Mouse (Mus musculus): ENCODE measurements around the gene Ube2q2.
"Not testable (repeated sequence)": the region's sequence is repeated elsewhere in the genome, so short reads cannot be mapped to it uniquely, and the experiment has no call there.

Gene Ube2q2

DNA sequence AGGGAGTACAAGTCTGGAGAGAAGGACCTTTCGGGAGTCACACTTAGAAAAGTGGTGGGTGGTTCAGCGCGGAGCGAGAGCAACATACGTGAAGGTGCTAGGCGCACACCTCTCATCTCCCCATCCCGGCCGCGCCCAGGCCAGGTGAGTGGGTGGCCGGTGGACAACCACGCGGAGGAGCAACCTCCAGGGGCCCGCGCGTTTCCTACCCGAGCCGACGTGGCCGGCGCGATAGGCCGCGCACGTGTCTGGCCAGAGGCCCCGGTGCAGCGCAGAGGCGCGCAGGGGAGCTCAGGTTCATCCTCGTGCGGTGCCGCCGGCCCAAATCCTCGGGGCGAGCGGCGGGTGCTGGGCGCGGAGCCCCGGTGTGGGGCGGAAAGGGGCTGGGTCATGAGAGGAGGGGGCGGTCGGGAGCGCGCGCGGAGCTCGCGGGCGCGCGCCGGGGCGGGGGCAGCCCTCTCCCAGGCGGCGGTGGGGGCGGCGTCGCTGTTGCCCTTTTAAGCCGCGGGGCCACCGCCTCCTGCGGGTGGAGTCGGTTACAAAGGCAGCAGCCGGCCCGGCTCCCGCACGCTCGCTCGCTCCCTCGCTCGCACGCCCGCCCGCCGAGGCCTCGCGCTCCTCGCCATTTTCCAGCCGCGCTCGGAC lies at the start of gene Ube2q2:
Gene Ube2q2 (plus strand): TSS at position 1 of the 645 bp plus-strand sequence.
- DNase-seq (ENCODE audit: low spot score): peak; percentile 58

- DNase-seq (ENCODE audit: low spot score): no peak
These were observed 47.5 kb upstream of the Ube2q2 start for GRCm38 (mm10) chr9:55101117-55101516.

DNA sequence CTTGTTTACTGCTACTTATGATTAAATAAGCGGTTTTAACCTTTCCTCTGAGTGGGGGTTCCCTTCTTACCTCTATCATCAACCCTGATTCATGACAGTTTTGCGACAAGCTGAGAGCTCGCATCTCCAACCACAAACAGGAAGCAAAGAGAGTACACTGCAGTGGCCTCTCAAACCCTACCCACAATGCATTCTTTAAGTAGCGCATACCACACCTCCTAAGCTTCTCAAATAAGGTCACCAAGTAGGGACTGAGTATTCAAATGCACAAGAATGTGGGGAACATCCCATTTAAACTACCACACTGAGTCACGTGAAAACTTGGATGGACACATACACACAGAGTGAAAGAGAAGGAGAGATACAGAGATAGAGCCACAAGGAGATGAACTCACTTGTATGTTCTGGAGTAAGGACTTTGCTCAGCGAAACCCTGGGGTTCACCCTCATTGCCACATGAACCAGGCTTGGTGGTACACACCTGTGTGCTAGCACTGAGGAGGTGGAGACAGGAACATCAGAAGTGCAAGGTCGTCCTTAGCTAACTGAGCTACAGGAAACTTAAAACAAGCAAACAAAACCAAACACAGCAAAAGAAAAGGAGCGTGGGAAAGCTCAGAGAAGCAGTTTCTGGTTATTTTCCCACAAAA lies 46.3 kb upstream of the Ube2q2 start:
- no peak for DNase-seq (ENCODE audit: low spot score)

DNA sequence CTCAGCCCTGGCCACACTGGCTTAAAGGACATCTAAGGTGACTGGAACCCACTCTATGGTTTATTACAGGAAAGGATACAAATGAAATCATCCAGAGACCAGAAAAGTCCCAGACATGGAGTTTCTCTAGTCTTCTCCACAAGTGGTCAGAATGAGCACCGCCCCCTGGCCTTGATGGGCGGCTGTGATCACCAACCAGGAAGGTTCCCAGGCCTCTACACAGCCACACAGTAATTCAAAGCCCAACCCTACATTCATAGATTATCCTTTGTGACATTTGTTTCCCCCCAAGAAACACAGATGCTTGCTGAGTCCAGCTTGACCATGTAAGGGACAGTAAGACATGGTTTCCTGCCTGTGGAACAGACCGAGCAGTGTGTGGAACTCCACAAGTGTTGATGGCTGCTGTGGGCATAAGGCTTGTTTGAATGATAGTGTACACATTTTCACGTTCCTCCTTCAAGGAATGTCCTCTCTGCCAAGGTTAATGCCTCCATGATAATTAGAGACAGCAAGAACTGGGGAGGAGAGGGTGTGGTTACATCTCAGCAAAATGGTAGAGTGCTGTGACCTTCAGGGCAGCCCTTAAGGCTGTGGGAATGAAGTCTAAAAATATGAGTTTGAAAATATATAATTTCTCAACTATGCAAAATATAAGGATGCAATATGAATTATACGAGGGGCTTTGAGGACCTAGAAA lies 45.6 kb upstream of the Ube2q2 start:
- no peak for DNase-seq (ENCODE audit: low spot score)

GRCm38 (mm10) chr9:55110059-55110834 lies 38.4 kb upstream of the Ube2q2 start:
- DNase-seq (ENCODE audit: low spot score): peak; percentile 87

DNA sequence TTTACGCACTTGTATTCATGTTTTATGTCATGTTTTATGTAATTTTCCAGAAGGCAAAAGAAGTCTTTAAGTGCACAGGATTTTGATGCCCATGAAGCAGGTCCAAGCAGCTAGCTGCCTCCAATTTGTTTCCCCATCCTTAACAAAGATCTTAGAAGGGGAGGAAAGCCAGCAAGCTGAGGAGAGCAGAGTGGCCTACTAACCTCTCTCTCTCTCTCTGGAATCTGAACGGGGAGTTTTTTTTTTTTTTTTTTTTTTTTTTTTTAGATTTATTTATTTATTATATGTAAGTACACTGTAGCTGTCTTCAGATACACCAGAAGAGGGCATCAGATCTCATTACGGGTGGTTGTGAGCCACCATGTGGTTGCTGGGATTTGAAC lies 37.8 kb upstream of the Ube2q2 start:
- not testable (repeated sequence) for DNase-seq (ENCODE audit: low spot score)

DNA sequence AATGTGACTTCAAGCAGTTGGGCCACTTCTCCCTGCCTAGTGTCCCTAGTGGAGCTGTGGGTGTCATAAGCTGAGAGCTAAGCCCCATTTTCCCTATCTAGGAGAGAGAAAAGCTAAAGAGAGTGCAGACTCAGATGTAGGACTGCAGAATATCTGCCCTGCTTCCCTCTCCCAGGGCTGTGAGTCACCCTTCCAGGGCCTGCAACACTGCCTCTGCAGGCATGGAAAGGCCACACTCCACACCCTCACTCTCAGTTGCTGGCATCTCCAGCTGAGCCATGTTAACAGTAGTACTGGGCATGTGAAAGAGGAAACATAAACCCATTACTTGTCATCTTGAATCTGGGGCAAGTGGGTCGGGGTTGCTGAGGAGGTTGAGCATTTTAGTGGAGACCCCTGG lies 33.9 kb upstream of the Ube2q2 start:
- DNase-seq (ENCODE audit: low spot score): no peak

- DNase-seq (ENCODE audit: low spot score): no peak
These were observed 31.2 kb upstream of the Ube2q2 start for GRCm38 (mm10) chr9:55117293-55118055.

- no peak for DNase-seq (ENCODE audit: low spot score)
These were observed 26.1 kb upstream of the Ube2q2 start for GRCm38 (mm10) chr9:55122586-55122985.

GRCm38 (mm10) chr9:55125735-55126134 lies 22.9 kb upstream of the Ube2q2 start:
- DNase-seq (ENCODE audit: low spot score): no peak

- no peak for DNase-seq (ENCODE audit: low spot score)
These were observed 22.4 kb upstream of the Ube2q2 start for GRCm38 (mm10) chr9:55126295-55126694.

DNA sequence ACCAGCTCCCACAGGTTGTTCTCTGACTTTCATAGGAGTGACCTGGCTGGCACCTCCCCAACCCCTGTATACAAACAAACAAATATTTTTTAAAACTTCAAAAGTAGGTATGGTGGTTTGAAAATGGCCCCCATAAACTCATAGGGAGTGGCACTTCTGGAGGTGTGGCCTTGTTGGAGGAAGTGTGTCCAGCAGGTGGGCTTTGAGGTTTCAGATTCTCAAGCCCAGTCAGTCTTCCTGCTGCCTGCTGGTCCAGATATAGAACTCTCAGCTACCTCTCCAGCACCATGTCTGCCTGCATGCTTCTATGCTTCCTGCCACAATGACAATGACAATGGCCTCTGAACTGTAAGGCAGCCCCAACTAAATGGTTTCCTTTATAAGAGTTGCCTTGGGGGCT lies 16.8 kb upstream of the Ube2q2 start:
- DNase-seq (ENCODE audit: low spot score): no peak

GRCm38 (mm10) chr9:55136576-55136975 lies 12.1 kb upstream of the Ube2q2 start:
- no peak for DNase-seq (ENCODE audit: low spot score)

DNA sequence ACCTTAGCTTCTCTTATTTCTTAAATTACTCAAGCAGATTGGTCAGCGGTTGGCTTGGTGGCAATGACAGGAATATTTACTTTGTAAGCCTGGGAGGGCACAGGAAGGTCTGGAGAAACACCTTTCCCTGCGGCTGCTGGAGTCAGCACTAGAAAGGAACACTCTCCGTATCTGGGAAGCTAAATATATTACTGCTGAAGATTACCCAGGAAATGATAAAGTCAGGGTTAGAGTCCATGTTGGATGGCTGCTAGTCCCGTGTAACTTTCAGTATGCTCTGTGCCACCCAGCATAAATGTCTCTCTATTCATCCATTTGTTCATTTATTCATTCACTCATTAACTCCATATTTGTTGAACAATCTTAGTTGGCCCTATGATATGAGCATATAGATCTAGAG lies 11.5 kb upstream of the Ube2q2 start:
- no peak for DNase-seq (ENCODE audit: low spot score)

DNA sequence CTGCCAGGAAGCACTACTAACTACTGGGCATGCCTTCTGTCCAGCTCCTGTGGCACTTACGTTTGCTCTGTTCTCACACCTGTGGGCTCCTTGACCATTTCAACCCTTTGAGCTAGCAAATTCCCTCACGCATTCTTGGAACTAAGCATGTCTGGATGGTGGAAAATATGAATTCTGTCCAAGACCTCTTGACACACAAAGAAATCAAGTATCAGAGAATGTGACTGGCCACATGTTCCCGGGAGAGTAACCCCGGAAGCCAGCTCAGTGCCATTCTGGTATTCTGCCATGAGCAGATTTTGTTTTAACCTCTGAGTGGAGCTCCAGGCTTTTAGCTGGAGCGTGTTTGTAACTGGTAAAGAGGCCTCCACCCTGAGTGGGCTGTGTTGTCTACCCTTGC lies 8.7 kb upstream of the Ube2q2 start:
- no peak for DNase-seq (ENCODE audit: low spot score)

GRCm38 (mm10) chr9:55149499-55150278 lies 1.0 kb downstream of the Ube2q2 start:
- DNase-seq (ENCODE audit: low spot score): peak; percentile 26

DNA sequence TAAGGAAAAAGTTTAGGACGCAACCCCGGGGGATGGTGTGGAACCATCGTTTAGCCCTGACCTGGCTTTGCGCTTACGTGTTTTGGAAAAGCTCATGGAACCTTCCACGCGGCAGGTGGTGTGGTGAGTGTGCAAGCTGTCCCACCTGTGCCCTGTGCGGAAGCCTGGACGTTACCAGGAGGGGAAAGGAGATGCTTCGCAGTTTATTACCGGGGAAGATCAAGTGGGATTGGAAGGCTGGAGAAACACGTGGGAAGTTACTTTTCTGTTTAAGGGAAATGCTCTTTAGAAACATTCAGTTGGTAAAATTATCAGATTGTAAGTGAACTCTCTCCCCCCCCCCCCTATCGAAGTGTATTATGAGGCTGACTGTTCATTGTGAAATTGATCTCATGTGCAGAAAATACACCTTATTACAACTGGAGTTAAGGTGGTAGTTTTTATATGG lies 1.6 kb downstream of the Ube2q2 start:
- DNase-seq (ENCODE audit: low spot score): no peak

DNA sequence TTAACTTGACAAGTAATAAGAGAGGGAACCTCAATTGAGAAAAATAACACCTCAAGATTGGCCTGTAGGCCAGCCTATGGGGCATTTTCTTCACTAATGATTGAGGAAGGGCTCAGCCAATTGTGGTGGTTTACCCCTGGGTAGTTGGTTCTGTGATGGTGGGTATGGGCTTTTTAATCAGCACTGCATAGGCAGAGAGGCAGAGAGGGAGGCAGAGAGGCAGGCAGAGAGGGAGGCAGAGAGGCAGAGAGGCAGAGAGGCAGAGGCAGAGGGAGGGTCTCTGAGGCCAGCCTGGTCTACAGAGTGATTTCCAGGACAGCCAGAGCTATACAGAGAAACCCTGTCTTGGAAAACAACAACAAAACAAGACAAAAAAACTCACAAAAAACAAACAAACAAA lies 2.4 kb downstream of the Ube2q2 start:
- DNase-seq (ENCODE audit: low spot score): no peak

DNA sequence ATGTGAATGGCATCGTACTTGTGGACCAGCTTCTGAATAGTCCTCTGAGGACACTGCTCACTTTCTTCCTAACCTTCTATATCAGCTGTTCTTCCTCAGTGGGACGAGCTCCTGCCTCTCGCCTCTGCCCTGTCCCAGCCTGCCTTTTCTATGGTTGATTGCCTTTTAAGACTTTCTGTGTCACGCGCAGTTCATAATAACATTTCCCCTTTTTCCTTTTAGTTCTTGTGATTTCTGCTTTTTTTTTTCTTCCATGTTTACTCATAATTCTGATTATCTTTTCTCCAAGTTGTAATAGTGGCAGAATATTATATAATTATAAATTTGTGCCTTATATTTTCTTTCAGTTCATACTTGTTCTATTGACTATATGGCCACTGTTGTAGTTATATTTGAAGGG lies 4.3 kb downstream of the Ube2q2 start:
- no peak for DNase-seq (ENCODE audit: low spot score)

- DNase-seq (ENCODE audit: low spot score): no peak
These were observed 22.2 kb downstream of the Ube2q2 start for GRCm38 (mm10) chr9:55170655-55171412.

Measured in ovary, postnatal 14 days (tissue).